Mouse (Mus musculus) myocyte (in vitro differentiated cells): ENCODE results near the gene Kif3b. TPM values are rescaled to one million over a fixed set of nuclear protein-coding genes. Genes with fewer than 3 reads are reported as not detected.

Experiments
- H3K27me3 ChIP-seq: one replicate; pipeline ENCODE4 v1.6.1; 2011; ENCODE audit not compliant: control insufficient read depth, insufficient read depth, insufficient read length
- H3K36me3 ChIP-seq: one replicate; pipeline ENCODE4 v1.6.1; 2011; ENCODE audit not compliant: control insufficient read depth, insufficient read depth
- H3K4me2 ChIP-seq: one replicate; pipeline ENCODE4 v1.6.1; 2011; ENCODE audit warnings: low read depth, control low read depth
- H3K4me3 ChIP-seq: one replicate; pipeline ENCODE4 v1.5.1; 2011; ENCODE audit warnings: mild to moderate bottlenecking, control low read depth, moderate library complexity
- H3K79me2 ChIP-seq: one replicate; pipeline ENCODE4 v1.6.1; 2011; ENCODE audit not compliant: control insufficient read depth, insufficient read depth
- H3ac ChIP-seq: one replicate; pipeline ENCODE4 v1.6.1; 2011; ENCODE audit not compliant: control insufficient read depth, insufficient read length
- CEBPB ChIP-seq: IDR thresholded peaks from 2 replicates; pipeline ENCODE4 v1.6.1; 2011; ENCODE audit warnings: mild to moderate bottlenecking, moderate library complexity; ENCODE audit not compliant: poor library complexity, insufficient read depth, severe bottlenecking
- E2F4 ChIP-seq: IDR thresholded peaks from one replicate; pipeline ENCODE4 v1.6.1; 2011; ENCODE audit warnings: mild to moderate bottlenecking, control low read depth, moderate library complexity; ENCODE audit not compliant: insufficient read depth
- MAX ChIP-seq: IDR thresholded peaks from one replicate; pipeline ENCODE4 v1.6.1; 2011; ENCODE audit warnings: low read depth, mild to moderate bottlenecking, control low read depth
- MYOD1 ChIP-seq, 3 experiments: IDR thresholded peaks; one replicate each; pipeline ENCODE4 v1.6.1; 2011; ENCODE audit warnings: control low read depth in 2 of 3, low read depth in 2 of 3, mild to moderate bottlenecking in 2 of 3, moderate library complexity in 1 of 3; ENCODE audit not compliant: insufficient read length in 2 of 3, control insufficient read depth in 1 of 3
- MYOG ChIP-seq, 3 experiments: IDR thresholded peaks; one replicate each; pipeline ENCODE4 v1.6.1; 2011; ENCODE audit warnings: control low read depth in 2 of 3, low read depth in 2 of 3, mild to moderate bottlenecking in 2 of 3; ENCODE audit not compliant: insufficient read length in 2 of 3, control insufficient read depth in 1 of 3, insufficient read depth in 1 of 3
- POLR2A ChIP-seq: IDR thresholded peaks from one replicate; pipeline ENCODE4 v1.6.1; 2011; ENCODE audit warnings: low read depth, mild to moderate bottlenecking, control low read depth, moderate library complexity; ENCODE audit not compliant: insufficient read length
- POLR2AphosphoS2 ChIP-seq: IDR thresholded peaks from one replicate; pipeline ENCODE4 v1.6.1; 2011; ENCODE audit warnings: low read depth, control low read depth; ENCODE audit not compliant: insufficient read length
- REST ChIP-seq: IDR thresholded peaks from one replicate; pipeline ENCODE4 v1.6.1; 2011; ENCODE audit warnings: mild to moderate bottlenecking, control low read depth, moderate library complexity; ENCODE audit not compliant: insufficient read depth, insufficient read length
- SRF ChIP-seq: IDR thresholded peaks from one replicate; pipeline ENCODE4 v1.6.1; 2011; ENCODE audit warnings: low read depth; ENCODE audit not compliant: control insufficient read depth, insufficient read length
- TCF12 ChIP-seq: IDR thresholded peaks from one replicate; pipeline ENCODE4 v1.6.1; 2011; ENCODE audit warnings: mild to moderate bottlenecking, control low read depth; ENCODE audit not compliant: poor library complexity, insufficient read depth, severe bottlenecking
- TCF3 ChIP-seq: IDR thresholded peaks from one replicate; pipeline ENCODE4 v1.6.1; 2011; ENCODE audit warnings: low read depth, control low read depth; ENCODE audit not compliant: insufficient read length
- USF1 ChIP-seq: IDR thresholded peaks from one replicate; pipeline ENCODE4 v1.6.1; 2011; ENCODE audit warnings: low read depth, mild to moderate bottlenecking, control low read depth, moderate library complexity
- polyA plus RNA-seq: library from polyadenylated mRNA; unstranded; fragments of >200 nt; fragmentation: generic; extraction: Trizol; gene quantifications from one replicate; pipeline ENCODE4 v1.2.1, GENCODE M21; 2012; ENCODE audit warnings: missing spikeins

The Kif3b gene
- polyA plus RNA-seq, 1 experiment: 10.8 TPM

DNA sequence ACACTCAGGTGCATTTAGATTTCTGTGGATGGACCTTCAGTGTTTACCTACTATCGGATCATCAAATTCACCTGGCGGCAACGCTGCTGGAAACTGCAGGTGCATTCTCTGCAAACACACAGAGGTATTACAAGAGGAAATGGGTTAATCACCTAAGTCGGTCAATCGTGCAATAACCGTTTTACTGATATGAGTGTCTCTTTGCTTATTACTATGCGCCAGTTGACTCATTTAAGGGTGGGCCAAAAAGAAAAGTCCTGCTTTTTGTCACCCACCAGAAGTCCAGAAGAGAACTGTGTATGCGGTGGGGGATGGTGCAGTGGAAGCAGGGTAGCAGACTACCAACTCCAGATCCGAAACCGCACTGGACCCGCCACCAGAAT lies 53.8 kb downstream of the Kif3b start:
- H3K27me3 ChIP-seq: no peaks in the 10 kb centered on the region
- peaks cover 37% of the 10 kb centered on the region for H3K79me2 ChIP-seq
- H3K4me2 ChIP-seq: peak overlapping the region; percentile 97
- H3K36me3 ChIP-seq: no peaks in the 10 kb centered on the region
- H3K4me3 ChIP-seq: peak overlapping the region; percentile 81
- TF ChIP-seq CEBPB (no peak), POLR2AphosphoS2 (no peak), SRF (no peak), REST (no peak), MAX (no peak), USF1 (no peak), E2F4 (no peak), TCF3 (no peak), MYOG (IDR thresholded peaks at IDR 0.05; ENCODE audit: control insufficient read depth in 1 of 3, insufficient read depth in 1 of 3, insufficient read length in 2 of 3, low read depth in 2 of 3) (no peak)
- peak overlapping the region; percentile 74 for H3ac ChIP-seq

DNA sequence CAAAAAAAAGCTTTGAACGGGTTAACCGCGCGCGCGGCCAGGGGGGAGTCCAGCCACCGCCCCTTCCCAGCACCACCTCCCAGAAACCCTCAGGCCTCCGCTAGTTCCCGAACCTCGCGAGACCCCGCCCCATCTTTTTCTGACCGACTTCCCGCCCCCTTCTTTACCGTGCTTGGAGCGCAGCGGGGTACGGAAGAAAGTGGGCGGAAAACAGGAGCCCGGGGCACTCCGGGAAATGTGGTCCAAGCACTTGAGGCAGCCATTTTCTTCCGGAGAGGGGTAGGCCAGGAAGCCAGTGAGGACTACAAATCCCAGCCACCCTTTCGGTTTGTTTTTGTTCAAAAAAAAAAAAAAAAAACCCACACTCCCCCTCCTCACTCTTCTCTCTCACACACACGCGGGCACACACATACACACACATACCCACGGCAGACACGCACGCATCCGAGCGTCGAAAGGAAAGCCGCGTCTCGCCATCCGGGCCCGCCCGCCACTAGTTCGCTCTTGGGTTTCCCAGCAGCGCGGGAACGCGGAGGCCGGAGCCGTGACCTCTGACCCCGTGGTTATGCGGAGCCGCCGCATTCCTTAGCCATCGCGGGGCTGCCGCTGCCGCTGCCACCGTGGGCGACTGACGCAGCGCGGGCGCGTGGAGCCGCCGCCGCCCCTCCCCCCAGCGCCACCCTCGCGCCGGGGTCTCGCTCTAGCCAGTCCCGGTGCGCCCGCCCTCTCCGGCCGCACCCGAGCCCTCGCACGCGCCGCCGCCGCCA lies 54.4 kb downstream of the Kif3b start, which contains the start of gene Asxl1:
Gene Asxl1 (plus strand): TSS at position 376 of the 767 bp plus-strand sequence.
- H3K4me3 ChIP-seq: peak within 1 kb of the TSS; percentile 81
- H3K4me2 ChIP-seq: peak within 1 kb of the TSS; percentile 97
- H3ac ChIP-seq: peak within 1 kb of the TSS; percentile 74
- H3K36me3 ChIP-seq: no peaks in the 10 kb centered on the region
- TF ChIP-seq REST: no peak
- TF ChIP-seq CEBPB: no peak
- TF ChIP-seq TCF12: no peak
- TF ChIP-seq SRF: no peak
- no peak for TF ChIP-seq USF1
- no peak for TF ChIP-seq MAX
- peak; percentile 78 for TF ChIP-seq POLR2A
- TF ChIP-seq MYOD1 (IDR thresholded peaks at IDR 0.05; ENCODE audit: control insufficient read depth in 1 of 3, insufficient read length in 2 of 3, low read depth in 2 of 3): peak in 1 of 3 experiments; percentile 41
- TF ChIP-seq E2F4: peak; percentile 54
- TF ChIP-seq POLR2AphosphoS2: peak; percentile 80
- TF ChIP-seq TCF3: peak; percentile 30
- TF ChIP-seq MYOG (IDR thresholded peaks at IDR 0.05; ENCODE audit: control insufficient read depth in 1 of 3, insufficient read depth in 1 of 3, insufficient read length in 2 of 3, low read depth in 2 of 3): no peak
- H3K27me3 ChIP-seq: no peaks in the 10 kb centered on the region
- H3K79me2 ChIP-seq: peaks cover 43% of the 10 kb centered on the region

DNA sequence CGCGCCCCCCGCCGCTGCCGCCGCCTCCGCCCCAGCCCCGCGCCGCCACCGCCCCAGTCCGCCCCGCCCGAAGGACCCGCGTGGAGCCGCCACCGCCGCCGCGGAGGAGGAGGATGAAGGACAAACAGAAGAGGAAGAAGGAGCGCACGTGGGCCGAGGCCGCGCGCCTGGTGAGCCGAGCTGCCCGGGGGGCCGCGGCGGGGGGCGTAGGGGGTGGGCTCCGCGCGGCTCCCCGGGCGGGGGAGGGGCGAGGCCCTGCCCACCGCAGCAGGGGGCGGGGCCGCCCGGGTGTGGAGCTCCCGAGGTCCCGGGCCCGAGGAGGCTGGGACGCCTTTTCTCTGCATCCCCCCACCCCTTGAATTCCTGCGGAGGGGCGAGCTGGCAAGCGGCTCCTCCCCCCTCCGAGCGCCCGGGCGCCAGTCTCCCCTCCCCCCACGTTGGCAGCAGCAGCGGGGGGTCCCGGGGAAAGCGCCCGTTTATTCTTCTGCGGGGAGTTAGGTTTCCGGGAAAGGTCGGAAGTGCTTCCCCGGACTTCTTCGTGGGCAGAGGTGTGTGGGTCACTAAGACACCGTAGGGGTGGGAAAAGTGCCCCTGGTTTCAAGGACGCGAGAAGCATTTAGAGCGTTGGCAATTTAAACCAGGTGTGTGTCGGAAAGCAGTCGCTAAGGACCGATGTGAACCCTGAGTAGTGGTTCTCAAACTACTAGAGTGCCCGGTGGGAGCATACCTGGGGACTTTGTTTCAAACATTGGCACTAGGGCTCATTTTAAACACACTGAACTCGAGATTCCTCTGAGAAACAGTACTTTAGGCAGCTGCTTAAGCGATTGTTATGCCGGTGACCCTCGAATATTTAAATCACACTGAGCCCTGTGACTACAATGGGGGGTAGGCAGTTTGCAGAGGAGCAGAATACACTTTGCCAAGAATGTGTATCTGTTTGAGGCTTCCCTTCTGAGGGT lies 55.3 kb downstream of the Kif3b start:
- H3ac ChIP-seq: peak overlapping the region; percentile 74
- peak overlapping the region; percentile 94 for H3K4me2 ChIP-seq
- peak overlapping the region; percentile 81 for H3K4me3 ChIP-seq
- H3K27me3 ChIP-seq: no peaks in the 10 kb centered on the region
- peak; percentile 50 for TF ChIP-seq POLR2AphosphoS2
- no peak for TF ChIP-seq E2F4
- TF ChIP-seq MYOD1 (IDR thresholded peaks at IDR 0.05; ENCODE audit: control insufficient read depth in 1 of 3, insufficient read length in 2 of 3, low read depth in 2 of 3): peak in 1 of 3 experiments; percentile 21
- TF ChIP-seq SRF: no peak
- peak; percentile 5 for TF ChIP-seq POLR2A
- H3K79me2 ChIP-seq: peaks cover 52% of the 10 kb centered on the region
- H3K36me3 ChIP-seq: no peaks in the 10 kb centered on the region

DNA sequence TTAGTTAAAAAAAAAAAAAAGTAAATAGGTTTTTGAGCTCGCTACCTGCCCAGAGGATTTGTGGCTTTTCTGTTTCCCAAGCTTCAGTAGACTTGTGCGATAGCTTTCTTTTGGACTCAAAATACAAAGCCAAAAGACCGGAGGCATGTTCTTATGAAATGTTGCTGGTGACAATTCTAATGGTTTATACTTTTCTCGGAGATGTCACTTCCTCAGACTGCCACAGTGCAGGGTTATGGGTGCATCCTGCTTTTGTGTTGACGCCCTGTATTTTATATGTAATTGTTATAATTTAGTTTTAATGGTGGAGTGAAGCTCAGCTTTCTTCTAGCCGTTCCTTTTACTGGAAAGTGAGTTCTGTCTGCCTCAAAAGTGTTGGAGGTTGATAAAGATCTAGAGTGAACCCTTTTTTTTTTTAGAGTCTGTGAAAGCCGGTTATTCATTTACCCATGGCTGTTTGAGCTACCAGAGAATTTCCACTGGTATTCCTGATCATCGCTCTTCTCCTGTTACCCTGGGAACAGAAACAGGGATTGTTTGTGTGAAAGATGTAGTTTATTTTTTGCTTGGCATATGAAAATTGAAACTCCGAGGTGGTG lies 56.1 kb downstream of the Kif3b start:
- peak overlapping the region; percentile 81 for H3K4me3 ChIP-seq
- no peak for TF ChIP-seq TCF12
- TF ChIP-seq SRF: no peak
- no peak for TF ChIP-seq MYOG (IDR thresholded peaks at IDR 0.05; ENCODE audit: control insufficient read depth in 1 of 3, insufficient read depth in 1 of 3, insufficient read length in 2 of 3, low read depth in 2 of 3)
- TF ChIP-seq CEBPB: no peak
- TF ChIP-seq MYOD1 (IDR thresholded peaks at IDR 0.05; ENCODE audit: control insufficient read depth in 1 of 3, insufficient read length in 2 of 3, low read depth in 2 of 3): no peak
- no peak for TF ChIP-seq POLR2AphosphoS2
- no peak for TF ChIP-seq POLR2A
- TF ChIP-seq E2F4: no peak
- TF ChIP-seq MAX: no peak
- TF ChIP-seq USF1: no peak
- no peak for TF ChIP-seq TCF3
- no peak for TF ChIP-seq REST
- H3K36me3 ChIP-seq: no peaks in the 10 kb centered on the region
- H3K79me2 ChIP-seq: peaks cover 59% of the 10 kb centered on the region
- peak overlapping the region; percentile 94 for H3K4me2 ChIP-seq
- H3ac ChIP-seq: peak overlapping the region; percentile 74
- no peaks in the 10 kb centered on the region for H3K27me3 ChIP-seq
